Mouse (Mus musculus): ENCODE measurements around the gene Elovl6. TPM values are rescaled to one million over a fixed set of nuclear protein-coding genes. Genes with fewer than 3 reads are reported as not detected.

Gene Elovl6
- total RNA-seq, 1 experiment from 2014 or later: 6.5 TPM

GRCm38 (mm10) chr3:129536109-129536508 lies 4.0 kb downstream of the Elovl6 start:
- peak; percentile 93 for ATAC-seq (replicated peaks; ENCODE audit: insufficient number of reproducible peaks, low FRiP score, low TSS enrichment, poor library complexity, severe bottlenecking)

- no peak for ATAC-seq (replicated peaks; ENCODE audit: insufficient number of reproducible peaks, low FRiP score, low TSS enrichment, poor library complexity, severe bottlenecking)
Observed at GRCm38 (mm10) chr3:129537954-129538353, 5.8 kb downstream of the Elovl6 start.

- ATAC-seq (replicated peaks; ENCODE audit: insufficient number of reproducible peaks, low FRiP score, low TSS enrichment, poor library complexity, severe bottlenecking): no peak
Observed at GRCm38 (mm10) chr3:129540882-129541281, 8.7 kb downstream of the Elovl6 start.

GRCm38 (mm10) chr3:129541456-129541855 lies 9.3 kb downstream of the Elovl6 start:
- ATAC-seq (replicated peaks; ENCODE audit: insufficient number of reproducible peaks, low FRiP score, low TSS enrichment, poor library complexity, severe bottlenecking): no peak

GRCm38 (mm10) chr3:129543376-129543775 lies 11.2 kb downstream of the Elovl6 start:
- no peak for ATAC-seq (replicated peaks; ENCODE audit: insufficient number of reproducible peaks, low FRiP score, low TSS enrichment, poor library complexity, severe bottlenecking)

- ATAC-seq (replicated peaks; ENCODE audit: insufficient number of reproducible peaks, low FRiP score, low TSS enrichment, poor library complexity, severe bottlenecking): no peak
Observed at GRCm38 (mm10) chr3:129544217-129544616, 12.1 kb downstream of the Elovl6 start.

GRCm38 (mm10) chr3:129545228-129545627 lies 13.1 kb downstream of the Elovl6 start:
- ATAC-seq (replicated peaks; ENCODE audit: insufficient number of reproducible peaks, low FRiP score, low TSS enrichment, poor library complexity, severe bottlenecking): no peak

GRCm38 (mm10) chr3:129545801-129546200 lies 13.6 kb downstream of the Elovl6 start:
- ATAC-seq (replicated peaks; ENCODE audit: insufficient number of reproducible peaks, low FRiP score, low TSS enrichment, poor library complexity, severe bottlenecking): no peak

- no peak for ATAC-seq (replicated peaks; ENCODE audit: insufficient number of reproducible peaks, low FRiP score, low TSS enrichment, poor library complexity, severe bottlenecking)
Observed at GRCm38 (mm10) chr3:129547837-129548435, 15.8 kb downstream of the Elovl6 start.

- ATAC-seq (replicated peaks; ENCODE audit: insufficient number of reproducible peaks, low FRiP score, low TSS enrichment, poor library complexity, severe bottlenecking): no peak
Observed at GRCm38 (mm10) chr3:129548760-129549159, 16.6 kb downstream of the Elovl6 start.

GRCm38 (mm10) chr3:129549546-129549945 lies 17.4 kb downstream of the Elovl6 start:
- no peak for ATAC-seq (replicated peaks; ENCODE audit: insufficient number of reproducible peaks, low FRiP score, low TSS enrichment, poor library complexity, severe bottlenecking)

GRCm38 (mm10) chr3:129551581-129552290 lies 19.6 kb downstream of the Elovl6 start:
- no peak for ATAC-seq (replicated peaks; ENCODE audit: insufficient number of reproducible peaks, low FRiP score, low TSS enrichment, poor library complexity, severe bottlenecking)

- 0 out of 2 replicates have a peak, but pooled peaks have one; percentile 11 for ATAC-seq (replicated peaks; ENCODE audit: insufficient number of reproducible peaks, low FRiP score, low TSS enrichment, poor library complexity, severe bottlenecking)
Observed at GRCm38 (mm10) chr3:129552370-129552769, 20.2 kb downstream of the Elovl6 start.

GRCm38 (mm10) chr3:129553173-129553572 lies 21.0 kb downstream of the Elovl6 start:
- ATAC-seq (replicated peaks; ENCODE audit: insufficient number of reproducible peaks, low FRiP score, low TSS enrichment, poor library complexity, severe bottlenecking): peak; percentile 88

- no peak for ATAC-seq (replicated peaks; ENCODE audit: insufficient number of reproducible peaks, low FRiP score, low TSS enrichment, poor library complexity, severe bottlenecking)
Observed at GRCm38 (mm10) chr3:129553661-129554060, 21.5 kb downstream of the Elovl6 start.

- no peak for ATAC-seq (replicated peaks; ENCODE audit: insufficient number of reproducible peaks, low FRiP score, low TSS enrichment, poor library complexity, severe bottlenecking)
Observed at GRCm38 (mm10) chr3:129554436-129554835, 22.3 kb downstream of the Elovl6 start.

- no peak for ATAC-seq (replicated peaks; ENCODE audit: insufficient number of reproducible peaks, low FRiP score, low TSS enrichment, poor library complexity, severe bottlenecking)
Observed at GRCm38 (mm10) chr3:129557048-129557447, 24.9 kb downstream of the Elovl6 start.

GRCm38 (mm10) chr3:129557566-129557965 lies 25.4 kb downstream of the Elovl6 start:
- no peak for ATAC-seq (replicated peaks; ENCODE audit: insufficient number of reproducible peaks, low FRiP score, low TSS enrichment, poor library complexity, severe bottlenecking)

GRCm38 (mm10) chr3:129558016-129558955 lies 26.1 kb downstream of the Elovl6 start:
- ATAC-seq (replicated peaks; ENCODE audit: insufficient number of reproducible peaks, low FRiP score, low TSS enrichment, poor library complexity, severe bottlenecking): no peak

Data from monocyte, adult 5-6 weeks (primary cell).